Mouse (Mus musculus) hindbrain, embryonic 11.5 days (tissue): ENCODE measurements around the gene Ntpcr. TPM values are rescaled to one million over a fixed set of nuclear protein-coding genes. Genes with fewer than 3 reads are reported as not detected.

ENCODE experiments used
- ATAC-seq: fragments of 200-750 bp; cut with Nextera tagmentation; 2 replicates; pipeline ENCODE4 v1.8.0; 2017; ENCODE audit warnings: mild to moderate bottlenecking, moderate TSS enrichment, moderate library complexity; ENCODE audit not compliant: low FRiP score
- DNase-seq: peaks from one replicate; pipeline ENCODE4 v3.0.0-alpha.2; 2015; ENCODE audit warnings: low spot score
- H3K27ac ChIP-seq: fragments of 300-500 bp; sonication (generic); 2 replicates; pipeline ENCODE4 v1.5.1; 2014; ENCODE audit warnings: mild to moderate bottlenecking, low read depth, low read length
- H3K27me3 ChIP-seq: fragments of 300-500 bp; sonication (generic); 2 replicates; pipeline ENCODE4 v1.6.1; 2014; ENCODE audit warnings: mild to moderate bottlenecking, low read length, moderate library complexity, mixed read lengths; ENCODE audit not compliant: control insufficient read depth, insufficient read depth
- H3K36me3 ChIP-seq: fragments of 300-500 bp; sonication (generic); 2 replicates; pipeline ENCODE4 v1.6.1; 2014; ENCODE audit warnings: mild to moderate bottlenecking, low read length, moderate library complexity, mixed read lengths; ENCODE audit not compliant: control insufficient read depth, insufficient read depth
- H3K4me1 ChIP-seq: fragments of 300-500 bp; sonication (generic); replicated peaks from 2 replicates; pipeline ENCODE4 v1.6.1; 2014; ENCODE audit warnings: low read length, mixed read lengths; ENCODE audit not compliant: control insufficient read depth, insufficient read depth
- H3K4me2 ChIP-seq: fragments of 300-500 bp; sonication (generic); replicated peaks from 2 replicates; pipeline ENCODE4 v1.6.1; 2014; ENCODE audit warnings: mild to moderate bottlenecking, low read depth, low read length
- H3K4me3 ChIP-seq: fragments of 300-500 bp; sonication (generic); 2 replicates; pipeline ENCODE4 v1.5.1; 2014; ENCODE audit warnings: low read depth, low read length
- H3K9ac ChIP-seq: fragments of 300-500 bp; sonication (generic); 2 replicates; pipeline ENCODE4 v1.6.1; 2014; ENCODE audit warnings: low read depth, low read length
- H3K9me3 ChIP-seq: fragments of 300-500 bp; sonication (generic); 2 replicates; pipeline ENCODE4 v1.6.1; 2016; ENCODE audit warnings: low read length; ENCODE audit not compliant: control insufficient read depth
- WGBS: fragments of 180-500 bp; shearing (Covaris S2); extraction: QIAGEN DNeasy Blood & Tissue Kit; methylation state at CpG from one replicate; pipeline ENCODE4 v1.1.7; 2014; 5-methylcytosine and 5-hydroxymethylcytosine counted together
- polyA plus RNA-seq: library from polyadenylated mRNA; unstranded; fragments of >200 nt; fragmentation: Nextera tagmentation; extraction: Ambion mirVana; gene quantifications from 2 replicates; pipeline ENCODE4 v1.2.1, GENCODE M21; 2014

Ntpcr gene
- 21.1 and 21.5 TPM in 2 replicates for polyA plus RNA-seq

DNA sequence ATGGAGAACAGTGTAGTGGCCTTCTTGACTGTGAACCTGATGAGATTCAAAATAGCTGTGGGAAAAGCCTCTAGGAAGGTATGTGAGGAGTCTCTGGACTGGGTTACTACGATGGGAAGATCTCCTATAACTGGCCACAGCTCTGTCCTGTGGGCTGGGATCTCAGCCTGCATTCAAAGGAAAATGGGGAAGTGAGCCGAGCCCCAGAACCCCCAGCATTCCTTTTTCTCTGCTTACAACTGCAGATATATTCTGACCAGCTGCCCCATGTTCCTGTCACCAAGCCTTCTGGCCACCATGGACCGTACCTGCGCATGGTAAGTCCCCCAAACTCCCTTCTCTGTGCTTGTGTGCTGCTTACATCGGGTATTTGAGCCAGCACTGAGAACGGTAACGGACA, at the start of gene Ntpcr:
Ntpcr (plus strand) TSS at position 218 of the 400 bp plus-strand sequence.
- H3K4me2 ChIP-seq = no peak within 1 kb of the TSS
- H3K27me3 ChIP-seq = no peaks in the 10 kb centered on the region
- peaks cover 3% of the 10 kb centered on the region; the same call in 1 of the 2 replicates for H3K4me1 ChIP-seq
- ATAC-seq (no peak), DNase-seq (no peak)
- H3K9ac ChIP-seq = no peak within 1 kb of the TSS
- no peaks in the 10 kb centered on the region for H3K9me3 ChIP-seq
- H3K4me3 ChIP-seq = no peak within 1 kb of the TSS
- 84% methylated on average over 7 of the region's 7 CpGs for WGBS
- H3K27ac ChIP-seq = no peak within 1 kb of the TSS
- H3K36me3 ChIP-seq = no peaks in the 10 kb centered on the region

DNA sequence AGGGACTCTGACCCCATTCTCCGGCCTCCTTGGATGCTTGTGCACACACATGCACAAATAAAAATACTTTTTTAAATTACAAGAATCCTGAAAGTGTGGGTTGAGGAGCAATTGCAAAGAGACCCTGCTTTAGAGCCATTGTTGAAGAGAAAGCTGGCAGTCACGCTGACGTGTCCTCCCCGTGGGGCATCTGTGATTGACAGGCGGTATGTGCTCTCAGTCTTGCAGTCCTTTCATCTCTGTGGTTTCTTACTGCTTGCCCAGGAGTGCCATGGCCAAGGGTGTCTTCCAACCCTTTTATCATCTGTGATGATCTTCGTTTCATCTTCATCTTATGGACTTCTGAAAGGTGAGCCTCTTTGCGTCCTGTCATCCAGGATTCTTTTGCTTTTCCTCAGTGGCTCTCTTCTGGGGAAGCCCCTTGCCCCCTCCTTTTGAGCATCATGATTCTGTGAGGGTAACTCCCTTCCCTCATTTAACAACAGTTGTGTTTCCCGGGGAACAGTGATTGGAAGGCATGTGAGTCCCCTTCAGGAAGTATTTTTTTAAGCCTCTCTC, 48.8 kb upstream of the Ntpcr start:
- no peak for DNase-seq
- WGBS = 33% methylated on average over 8 of the region's 8 CpGs
- Histone ChIP-seq H3K4me2 (no peak overlapping the region), H3K9ac (no peak overlapping the region), H3K27me3 (no peaks in the 10 kb centered on the region), H3K4me1 (no peaks in the 10 kb centered on the region; the same call in 1 of the 2 replicates), H3K36me3 (no peaks in the 10 kb centered on the region), H3K9me3 (no peaks in the 10 kb centered on the region), H3K27ac (no peak overlapping the region), H3K4me3 (no peak overlapping the region)
- no peak for ATAC-seq

DNA sequence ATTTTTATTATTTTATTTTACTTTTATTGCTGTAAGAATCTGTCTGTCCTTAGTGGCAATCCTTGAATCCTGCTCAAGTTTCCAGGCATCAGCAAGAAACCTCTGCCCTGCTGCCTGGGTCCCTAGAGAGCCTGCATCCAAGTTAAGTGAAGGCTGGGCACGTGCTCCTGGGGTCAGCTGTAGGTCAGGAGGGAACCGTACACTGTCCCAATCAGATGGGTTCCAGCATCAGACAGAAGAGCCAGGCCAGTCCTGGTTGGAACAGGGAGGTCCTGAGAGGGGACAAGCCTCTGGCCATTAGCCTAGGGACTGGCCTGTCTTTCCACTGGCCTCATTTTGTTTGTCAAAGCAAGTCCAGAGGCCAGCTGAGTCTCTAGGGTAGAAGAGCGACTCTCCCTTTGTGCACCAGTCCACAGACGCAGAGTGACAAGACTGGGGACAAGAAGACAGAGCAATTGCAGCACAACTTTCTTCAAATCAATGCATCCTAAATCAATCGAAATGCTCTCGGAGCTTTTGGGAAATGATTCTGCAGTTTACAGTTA, 44.5 kb upstream of the Ntpcr start:
- WGBS = 58% methylated on average over 6 of the region's 6 CpGs

DNA sequence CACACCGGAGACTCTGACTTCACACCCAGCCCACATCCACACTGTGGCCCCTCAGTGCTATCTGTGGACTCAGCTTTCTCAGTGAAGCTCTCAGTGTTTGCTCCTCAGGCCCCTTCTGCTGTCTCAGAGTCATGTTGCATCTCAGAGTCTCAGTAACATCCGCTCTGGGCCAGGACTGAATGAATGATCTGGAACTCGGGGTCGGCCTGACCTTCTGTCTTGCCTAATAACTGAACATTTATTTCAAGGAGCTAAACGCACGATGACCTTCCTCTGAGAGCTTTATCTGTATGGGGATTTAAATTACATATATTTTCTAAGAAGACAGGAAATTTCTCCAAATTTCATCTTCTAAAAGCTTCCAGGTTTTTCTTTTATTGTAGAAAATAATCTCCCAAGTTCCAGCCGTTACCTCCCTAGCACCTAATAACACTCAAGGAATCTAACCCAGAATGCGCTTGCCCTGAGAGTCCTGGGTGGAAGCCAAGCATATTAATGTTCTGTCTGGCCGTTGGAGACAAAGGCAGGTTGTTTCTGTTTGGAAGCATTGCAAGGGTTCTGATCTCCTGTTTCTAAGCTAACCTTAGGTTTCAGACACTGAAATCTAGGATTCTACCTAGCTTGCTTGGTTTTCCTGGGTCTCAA, 43.4 kb upstream of the Ntpcr start:
- ATAC-seq (no peak), DNase-seq (no peak)
- no peak overlapping the region for H3K27ac ChIP-seq
- no peak overlapping the region for H3K4me2 ChIP-seq
- no peaks in the 10 kb centered on the region for H3K9me3 ChIP-seq
- WGBS = 85% methylated on average over 9 of the region's 9 CpGs
- H3K9ac ChIP-seq = no peak overlapping the region
- H3K27me3 ChIP-seq = no peaks in the 10 kb centered on the region
- no peaks in the 10 kb centered on the region for H3K36me3 ChIP-seq
- H3K4me1 ChIP-seq = no peaks in the 10 kb centered on the region; the same call in 1 of the 2 replicates
- H3K4me3 ChIP-seq = no peak overlapping the region

More for the DNA sequence above, 44.5 kb upstream of the Ntpcr start:
- no peak overlapping the region for H3K4me2 ChIP-seq
- ATAC-seq (no peak), DNase-seq (no peak)
- no peak overlapping the region for H3K9ac ChIP-seq
- no peaks in the 10 kb centered on the region for H3K27me3 ChIP-seq
- H3K27ac ChIP-seq = no peak overlapping the region
- no peaks in the 10 kb centered on the region for H3K36me3 ChIP-seq
- H3K9me3 ChIP-seq = no peaks in the 10 kb centered on the region
- no peaks in the 10 kb centered on the region; the same call in none of the 2 replicates for H3K4me1 ChIP-seq
- no peak overlapping the region for H3K4me3 ChIP-seq

DNA sequence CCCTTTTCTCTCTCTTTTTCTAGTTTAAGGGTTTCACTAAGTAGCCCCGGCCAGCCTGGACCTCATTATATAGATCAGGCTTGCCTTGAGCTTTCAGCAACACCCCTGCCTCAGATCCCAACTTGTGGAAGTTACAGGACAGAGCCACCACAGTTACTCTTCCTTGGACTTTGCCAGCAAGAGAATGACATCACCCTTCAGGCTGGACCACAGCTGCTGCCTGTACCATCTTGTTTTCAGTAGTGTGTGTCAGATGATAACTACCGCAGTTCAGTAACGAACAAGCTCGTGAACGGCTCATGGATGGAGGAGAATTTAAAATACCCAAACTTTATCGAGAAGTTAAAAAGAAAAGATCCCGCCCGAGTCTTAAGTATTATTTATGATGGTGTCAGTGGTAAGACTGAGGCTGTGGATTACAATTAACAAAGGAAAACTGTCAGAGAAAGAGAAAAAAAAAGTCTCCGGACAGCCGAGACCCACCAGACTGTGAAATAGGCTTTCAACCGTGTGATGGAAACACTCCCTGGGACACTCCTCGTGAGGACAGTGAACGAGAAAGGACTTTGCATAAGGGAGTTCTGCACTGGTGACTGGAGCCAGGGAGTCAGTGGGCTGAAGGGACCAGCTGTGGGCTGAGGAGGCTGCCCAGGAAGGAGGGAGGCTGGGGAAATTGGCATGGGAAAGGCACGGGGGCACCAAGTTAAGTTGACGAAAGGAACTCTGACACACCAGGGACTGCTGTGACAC, 39.4 kb upstream of the Ntpcr start:
- H3K4me1 ChIP-seq = no peaks in the 10 kb centered on the region; the same call in 1 of the 2 replicates
- H3K9ac ChIP-seq = no peak overlapping the region
- no peaks in the 10 kb centered on the region for H3K27me3 ChIP-seq
- ATAC-seq (no peak), DNase-seq (no peak)
- H3K36me3 ChIP-seq = no peaks in the 10 kb centered on the region
- H3K27ac ChIP-seq = no peak overlapping the region
- no peak overlapping the region for H3K4me2 ChIP-seq
- H3K9me3 ChIP-seq = no peaks in the 10 kb centered on the region
- whole genome bisulfite sequencing = 71% methylated on average over 15 of the region's 15 CpGs
- no peak overlapping the region for H3K4me3 ChIP-seq

DNA sequence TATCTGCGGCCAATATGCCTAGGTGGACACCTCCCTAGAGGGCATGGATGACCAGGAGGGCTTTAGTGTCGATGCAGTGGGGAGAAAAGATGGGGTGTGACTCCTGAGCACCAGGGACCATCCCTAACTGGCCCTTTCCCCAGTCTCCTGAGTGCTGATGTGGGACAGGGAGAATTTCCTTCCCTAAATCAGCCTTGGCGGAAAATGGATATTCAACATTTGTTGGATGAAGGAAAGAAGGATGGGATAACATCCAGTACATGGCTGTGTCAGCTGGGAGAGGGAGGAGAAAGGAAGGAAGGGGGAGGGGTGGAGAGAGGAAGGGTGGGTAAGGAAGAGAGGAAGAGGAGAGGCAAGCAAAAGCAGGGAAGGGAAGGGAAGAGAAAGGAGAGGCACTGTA, 38.8 kb upstream of the Ntpcr start:
- H3K27me3 ChIP-seq = no peaks in the 10 kb centered on the region
- no peak overlapping the region for H3K4me3 ChIP-seq
- DNase-seq (no peak), ATAC-seq (no peak)
- no peak overlapping the region for H3K4me2 ChIP-seq
- H3K36me3 ChIP-seq = no peaks in the 10 kb centered on the region
- whole genome bisulfite sequencing = 80% methylated on average over 3 of the region's 3 CpGs
- no peak overlapping the region for H3K9ac ChIP-seq
- H3K4me1 ChIP-seq = no peaks in the 10 kb centered on the region; the same call in 1 of the 2 replicates
- H3K9me3 ChIP-seq = no peaks in the 10 kb centered on the region
- no peak overlapping the region for H3K27ac ChIP-seq

DNA sequence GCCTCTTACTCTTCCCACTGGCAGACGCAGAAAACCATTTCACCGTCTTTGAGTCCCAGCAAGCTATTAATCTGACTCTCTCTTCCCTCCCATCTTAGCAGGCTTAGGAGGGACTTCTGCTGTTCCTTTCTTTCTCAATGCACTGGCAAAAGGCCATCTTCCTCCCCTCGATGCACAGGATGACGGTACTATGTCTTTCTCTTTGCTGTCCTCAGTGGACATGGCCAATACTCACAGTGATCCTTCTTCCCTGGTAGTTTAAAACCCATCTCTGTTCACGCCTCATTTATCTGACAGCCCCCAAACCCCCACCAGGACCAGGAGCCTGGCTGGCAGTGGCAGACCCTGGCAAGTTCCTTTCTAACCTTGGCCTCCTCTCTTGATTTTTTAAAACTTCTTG, 37.3 kb upstream of the Ntpcr start:
- H3K27ac ChIP-seq = no peak overlapping the region
- no peaks in the 10 kb centered on the region for H3K27me3 ChIP-seq
- H3K9ac ChIP-seq = no peak overlapping the region
- H3K9me3 ChIP-seq = no peaks in the 10 kb centered on the region
- WGBS = 76% methylated on average over 5 of the region's 5 CpGs
- H3K4me2 ChIP-seq = no peak overlapping the region
- no peak overlapping the region for H3K4me3 ChIP-seq
- ATAC-seq = no peak
- no peaks in the 10 kb centered on the region for H3K4me1 ChIP-seq
- H3K36me3 ChIP-seq = no peaks in the 10 kb centered on the region
- DNase-seq = no peak

DNA sequence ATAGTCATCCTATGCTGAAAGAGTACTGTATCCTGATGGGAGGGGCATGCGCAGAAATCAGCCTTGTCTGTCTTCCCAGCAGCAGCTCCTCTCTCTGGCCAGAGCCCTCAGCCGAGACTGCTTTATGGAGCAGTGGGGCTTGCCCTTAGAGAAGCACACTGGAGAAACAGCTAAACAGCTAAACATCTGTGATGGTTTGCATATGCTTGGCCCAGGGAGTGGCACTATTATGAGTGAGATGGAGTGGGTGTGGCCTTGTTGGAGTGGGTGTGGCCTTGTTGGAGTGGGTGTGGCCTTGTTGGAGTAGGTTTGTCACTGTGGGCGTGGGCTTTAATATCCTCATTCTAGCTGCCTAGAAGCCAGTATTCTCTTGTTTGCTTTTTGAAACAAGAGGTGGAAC, 36.6 kb upstream of the Ntpcr start:
- no peaks in the 10 kb centered on the region for H3K27me3 ChIP-seq
- H3K4me3 ChIP-seq = no peak overlapping the region
- H3K36me3 ChIP-seq = no peaks in the 10 kb centered on the region
- H3K9me3 ChIP-seq = no peaks in the 10 kb centered on the region
- no peak overlapping the region for H3K4me2 ChIP-seq
- H3K4me1 ChIP-seq = no peaks in the 10 kb centered on the region
- ATAC-seq = no peak
- DNase-seq = no peak
- H3K9ac ChIP-seq = no peak overlapping the region
- WGBS = 80% methylated on average over 3 of the region's 3 CpGs
- H3K27ac ChIP-seq = no peak overlapping the region
